Mouse (Mus musculus) ES-Bruce4 (cell line): ENCODE results near the gene Gbp6. TPM values are rescaled to one million over a fixed set of nuclear protein-coding genes. Genes with fewer than 3 reads are reported as not detected.
"Not testable (repeated sequence)": the region's sequence is repeated elsewhere in the genome, so short reads cannot be mapped to it uniquely, and the experiment has no call there.

Source experiments
- H3K27ac ChIP-seq: 2 replicates; pipeline ENCODE4 v1.5.1; 2012; ENCODE audit warnings: low read length, inconsistent platforms; ENCODE audit not compliant: insufficient read depth
- H3K27me3 ChIP-seq: 2 replicates; pipeline ENCODE4 v1.6.1; 2012; ENCODE audit warnings: mild to moderate bottlenecking, low read length, inconsistent platforms; ENCODE audit not compliant: control insufficient read depth, poor library complexity, insufficient read depth, severe bottlenecking
- H3K36me3 ChIP-seq: 2 replicates; pipeline ENCODE4 v1.6.1; 2012; ENCODE audit warnings: inconsistent platforms, mild to moderate bottlenecking, low read length, moderate library complexity; ENCODE audit not compliant: control insufficient read depth, poor library complexity, insufficient read depth, severe bottlenecking
- H3K4me1 ChIP-seq: one replicate; pipeline ENCODE4 v1.8.1; 2011; ENCODE audit warnings: low read length; ENCODE audit not compliant: control insufficient read depth, insufficient read depth
- H3K4me3 ChIP-seq: 2 replicates; pipeline ENCODE4 v1.5.1; 2011; ENCODE audit warnings: low read depth, mild to moderate bottlenecking, low read length
- H3K9ac ChIP-seq: 2 replicates; pipeline ENCODE4 v1.6.1; 2012; ENCODE audit warnings: low read depth, mild to moderate bottlenecking, inconsistent platforms; ENCODE audit not compliant: poor library complexity, severe bottlenecking
- H3K9me3 ChIP-seq: replicated peaks from 2 replicates; pipeline ENCODE4 v1.6.1; 2012; ENCODE audit warnings: mild to moderate bottlenecking, low read length, inconsistent platforms; ENCODE audit not compliant: control insufficient read depth, poor library complexity, insufficient read depth, severe bottlenecking
- CTCF ChIP-seq: IDR thresholded peaks from one replicate; pipeline ENCODE4 v1.8.1; 2011; ENCODE audit warnings: low read depth, low read length
- EP300 ChIP-seq: IDR thresholded peaks from 2 replicates; pipeline ENCODE4 v1.6.1; 2011; ENCODE audit warnings: low read depth, low read length; ENCODE audit not compliant: insufficient read depth
- POLR2A ChIP-seq: IDR thresholded peaks from one replicate; pipeline ENCODE4 v1.8.1; 2011; ENCODE audit warnings: low read length; ENCODE audit not compliant: insufficient read depth
- polyA plus RNA-seq: library from polyadenylated mRNA; stranded (reverse); fragments of >200 nt; gene quantifications from 2 replicates; pipeline ENCODE4 v1.2.4, GENCODE M21; 2011; ENCODE audit warnings: low read depth; ENCODE audit not compliant: missing spikeins, insufficient read depth, insufficient read length

The Gbp6 gene
- polyA plus RNA-seq: 0.63 and 0.64 TPM in 2 replicates

DNA sequence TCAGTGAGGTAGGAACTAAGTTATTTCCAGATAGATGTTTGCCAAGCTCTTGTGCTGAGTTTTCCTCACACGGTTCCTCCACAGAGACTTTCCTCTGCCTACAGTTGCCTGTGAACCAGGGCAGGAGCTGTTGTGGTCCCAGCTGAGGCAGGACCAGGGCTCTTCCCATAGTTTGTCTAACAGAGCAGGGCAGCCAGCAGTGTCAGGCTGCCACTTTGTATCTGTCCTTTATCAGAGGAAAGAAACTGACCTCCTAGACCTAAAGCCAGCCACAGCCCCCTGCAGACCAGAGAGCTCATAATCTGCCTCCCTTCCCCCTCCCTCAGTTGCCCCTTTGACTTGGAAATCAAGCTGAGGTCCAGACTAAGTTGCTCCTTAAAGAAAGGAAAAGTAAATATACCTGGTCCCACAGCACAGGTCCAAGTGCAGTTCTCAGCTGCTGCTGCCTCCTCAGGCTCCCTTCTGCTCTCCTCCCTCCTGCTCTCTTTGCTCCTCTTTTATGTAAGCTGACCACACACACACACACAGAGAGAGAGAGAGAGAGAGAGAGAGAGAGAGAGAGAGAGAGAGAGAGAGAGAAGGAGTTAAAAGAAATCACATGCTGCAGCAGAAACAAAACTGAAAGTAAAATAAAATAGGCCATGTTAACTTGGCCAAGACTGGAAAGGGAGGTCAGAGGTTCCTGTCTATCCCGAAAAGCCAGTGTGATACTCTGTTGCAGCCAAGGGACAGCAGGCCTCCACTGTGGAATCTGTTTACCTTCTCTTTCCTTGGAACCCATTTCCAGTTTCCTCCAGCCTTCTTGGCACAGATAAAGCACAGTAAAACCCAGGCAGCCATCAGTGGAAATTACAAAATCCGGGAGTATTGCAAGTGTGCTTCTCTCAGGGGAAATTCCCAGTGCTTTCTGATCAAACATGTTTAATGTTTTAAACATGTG lies at the start of gene Gbp6, which contains the start of gene Gm43302:
Gene Gbp6 (minus strand): TSS at position 473 of the 940 bp plus-strand sequence.
Gene Gm43302 (minus strand): TSS at position 470 of the 940 bp plus-strand sequence.
- H3K4me3 ChIP-seq, H3K9me3 ChIP-seq, H3K4me1 ChIP-seq, H3K27me3 ChIP-seq, H3K27ac ChIP-seq, H3K9ac ChIP-seq, H3K36me3 ChIP-seq: not testable (repeated sequence)

- H3K9ac ChIP-seq: no peak overlapping the region
- TF ChIP-seq CTCF (no peak), EP300 (no peak), POLR2A (no peak)
- no peak overlapping the region for H3K4me3 ChIP-seq
- H3K27ac ChIP-seq: no peak overlapping the region
- peaks cover 2% of the 10 kb centered on the region for H3K4me1 ChIP-seq
- H3K36me3 ChIP-seq: no peaks in the 10 kb centered on the region
- no peaks in the 10 kb centered on the region for H3K9me3 ChIP-seq
- H3K27me3 ChIP-seq: no peaks in the 10 kb centered on the region
These were observed 47.8 kb upstream of the Gbp6 start for GRCm38 (mm10) chr5:105341281-105341680.

- no peaks in the 10 kb centered on the region for H3K4me1 ChIP-seq
- TF ChIP-seq POLR2A (no peak), CTCF (no peak), EP300 (no peak)
- no peaks in the 10 kb centered on the region for H3K27me3 ChIP-seq
- no peak overlapping the region for H3K4me3 ChIP-seq
- H3K9me3 ChIP-seq: no peaks in the 10 kb centered on the region; the same call in 1 of the 2 replicates
- no peaks in the 10 kb centered on the region for H3K36me3 ChIP-seq
- H3K9ac ChIP-seq: no peak overlapping the region
- no peak overlapping the region for H3K27ac ChIP-seq
These were observed 29.0 kb upstream of the Gbp6 start for GRCm38 (mm10) chr5:105322543-105322942.

- H3K4me3 ChIP-seq: no peak overlapping the region
- no peaks in the 10 kb centered on the region for H3K4me1 ChIP-seq
These were observed 17.4 kb upstream of the Gbp6 start for GRCm38 (mm10) chr5:105310941-105311340.

DNA sequence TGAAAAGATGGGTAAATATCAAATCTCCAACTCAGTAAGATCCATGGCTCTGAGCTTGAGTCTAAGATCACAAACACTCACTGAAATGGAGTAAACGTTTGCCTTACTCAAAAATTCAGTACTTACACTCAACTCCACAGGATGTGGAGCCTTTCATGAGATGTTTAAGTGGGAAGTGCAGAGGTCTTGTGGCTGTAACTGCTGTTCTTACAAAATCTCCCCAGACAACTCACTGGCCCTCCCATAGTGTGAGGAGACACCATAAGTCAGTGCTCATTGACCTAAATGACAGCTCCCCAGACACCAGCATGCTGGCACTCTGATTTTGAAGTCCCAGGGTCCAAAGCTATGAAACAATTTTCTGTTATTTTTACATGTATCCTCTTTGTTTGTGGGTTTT lies 15.7 kb upstream of the Gbp6 start:
- H3K4me3 ChIP-seq, H3K9ac ChIP-seq, H3K9me3 ChIP-seq, H3K4me1 ChIP-seq, H3K27me3 ChIP-seq, H3K27ac ChIP-seq, H3K36me3 ChIP-seq: not testable (repeated sequence)

More at GRCm38 (mm10) chr5:105310941-105311340, 17.4 kb upstream of the Gbp6 start:
- H3K27me3 ChIP-seq: no peaks in the 10 kb centered on the region
- no peak for TF ChIP-seq CTCF
- TF ChIP-seq POLR2A: no peak
- no peak for TF ChIP-seq EP300
- H3K36me3 ChIP-seq: no peaks in the 10 kb centered on the region
- H3K27ac ChIP-seq: no peak overlapping the region
- no peak overlapping the region for H3K9ac ChIP-seq
- no peaks in the 10 kb centered on the region for H3K9me3 ChIP-seq

- not testable (repeated sequence) for H3K9me3 ChIP-seq, H3K4me3 ChIP-seq, H3K4me1 ChIP-seq, H3K27ac ChIP-seq, H3K27me3 ChIP-seq, H3K36me3 ChIP-seq, H3K9ac ChIP-seq
These were observed 13.4 kb upstream of the Gbp6 start for GRCm38 (mm10) chr5:105306946-105307345.
